Mouse (Mus musculus): ENCODE measurements around the gene Gpr55. TPM values are rescaled to one million over a fixed set of nuclear protein-coding genes. Genes with fewer than 3 reads are reported as not detected.

The Gpr55 gene
- polyA plus RNA-seq, 1 experiment = not detected

- Histone ChIP-seq H3K27ac (replicated peaks; ENCODE audit: low read depth, low read length) (no peak overlapping the region), H3K4me3 (ENCODE audit: insufficient read depth, low read depth, low read length) (no peak overlapping the region), H3K4me1 (ENCODE audit: control insufficient read depth, insufficient read depth, insufficient read length, low read length) (peaks cover 3% of the 10 kb centered on the region; the same call in 1 of the 2 replicates)
Observed at GRCm38 (mm10) chr1:85934560-85934959, 26.2 kb downstream of the Gpr55 start.

- no peak overlapping the region for H3K4me3 ChIP-seq (ENCODE audit: insufficient read depth, low read depth, low read length)
- H3K27ac ChIP-seq (replicated peaks; ENCODE audit: low read depth, low read length) = no peak overlapping the region
- peaks cover 3% of the 10 kb centered on the region; the same call in 1 of the 2 replicates for H3K4me1 ChIP-seq (ENCODE audit: control insufficient read depth, insufficient read depth, insufficient read length, low read length)
Observed at GRCm38 (mm10) chr1:85933631-85934465, 27.0 kb downstream of the Gpr55 start.

GRCm38 (mm10) chr1:85933226-85933625 is 27.6 kb downstream of the Gpr55 start:
- Histone ChIP-seq H3K27ac (replicated peaks; ENCODE audit: low read depth, low read length) (no peak overlapping the region), H3K4me3 (ENCODE audit: insufficient read depth, low read depth, low read length) (no peak overlapping the region), H3K4me1 (ENCODE audit: control insufficient read depth, insufficient read depth, insufficient read length, low read length) (peaks cover 3% of the 10 kb centered on the region; the same call in 1 of the 2 replicates)

GRCm38 (mm10) chr1:85931170-85931569 is 29.6 kb downstream of the Gpr55 start:
- Histone ChIP-seq H3K4me1 (ENCODE audit: control insufficient read depth, insufficient read depth, insufficient read length, low read length) (peaks cover 6% of the 10 kb centered on the region), H3K27ac (replicated peaks; ENCODE audit: low read depth, low read length) (no peak overlapping the region), H3K4me3 (ENCODE audit: insufficient read depth, low read depth, low read length) (no peak overlapping the region)

- H3K27ac ChIP-seq (replicated peaks; ENCODE audit: low read depth, low read length) = no peak overlapping the region
- H3K4me3 ChIP-seq (ENCODE audit: insufficient read depth, low read depth, low read length) = no peak overlapping the region
- H3K4me1 ChIP-seq (ENCODE audit: control insufficient read depth, insufficient read depth, insufficient read length, low read length) = peaks cover 6% of the 10 kb centered on the region
Observed at GRCm38 (mm10) chr1:85929406-85929805, 31.4 kb downstream of the Gpr55 start.

- H3K27ac ChIP-seq (replicated peaks; ENCODE audit: low read depth, low read length) = no peak overlapping the region
- H3K4me3 ChIP-seq (ENCODE audit: insufficient read depth, low read depth, low read length) = no peak overlapping the region
- peaks cover 3% of the 10 kb centered on the region for H3K4me1 ChIP-seq (ENCODE audit: control insufficient read depth, insufficient read depth, insufficient read length, low read length)
Observed at GRCm38 (mm10) chr1:85928688-85929065, 32.1 kb downstream of the Gpr55 start.

- Histone ChIP-seq H3K4me1 (ENCODE audit: control insufficient read depth, insufficient read depth, insufficient read length, low read length) (peaks cover 3% of the 10 kb centered on the region), H3K27ac (replicated peaks; ENCODE audit: low read depth, low read length) (no peak within 1 kb of the TSS), H3K4me3 (ENCODE audit: insufficient read depth, low read depth, low read length) (no peak within 1 kb of the TSS)
Observed at GRCm38 (mm10) chr1:85928057-85928687, 32.6 kb downstream of the Gpr55 start, which contains the start of gene 4933407L21Rik. Gene 4933407L21Rik (plus strand): TSS chr1:85928483.

GRCm38 (mm10) chr1:85925183-85925582 is 35.6 kb downstream of the Gpr55 start:
- H3K4me1 ChIP-seq (ENCODE audit: control insufficient read depth, insufficient read depth, insufficient read length, low read length) = peaks cover 3% of the 10 kb centered on the region
- no peak overlapping the region for H3K27ac ChIP-seq (replicated peaks; ENCODE audit: low read depth, low read length)
- no peak overlapping the region for H3K4me3 ChIP-seq (ENCODE audit: insufficient read depth, low read depth, low read length)

- H3K27ac ChIP-seq (replicated peaks; ENCODE audit: low read depth, low read length) = no peak overlapping the region
- no peak overlapping the region for H3K4me3 ChIP-seq (ENCODE audit: insufficient read depth, low read depth, low read length)
- H3K4me1 ChIP-seq (ENCODE audit: control insufficient read depth, insufficient read depth, insufficient read length, low read length) = peaks cover 3% of the 10 kb centered on the region
Observed at GRCm38 (mm10) chr1:85922865-85923211, 38.0 kb downstream of the Gpr55 start.

- Histone ChIP-seq H3K4me1 (ENCODE audit: control insufficient read depth, insufficient read depth, insufficient read length, low read length) (no peaks in the 10 kb centered on the region; the same call in 1 of the 2 replicates), H3K4me3 (ENCODE audit: insufficient read depth, low read depth, low read length) (no peak overlapping the region), H3K27ac (replicated peaks; ENCODE audit: low read depth, low read length) (no peak overlapping the region)
Observed at GRCm38 (mm10) chr1:85922127-85922864, 38.5 kb downstream of the Gpr55 start.

- no peak overlapping the region for H3K27ac ChIP-seq (replicated peaks; ENCODE audit: low read depth, low read length)
- no peaks in the 10 kb centered on the region; the same call in 1 of the 2 replicates for H3K4me1 ChIP-seq (ENCODE audit: control insufficient read depth, insufficient read depth, insufficient read length, low read length)
- no peak overlapping the region for H3K4me3 ChIP-seq (ENCODE audit: insufficient read depth, low read depth, low read length)
Observed at GRCm38 (mm10) chr1:85921725-85922124, 39.1 kb downstream of the Gpr55 start.

GRCm38 (mm10) chr1:85919621-85920020 is 41.2 kb downstream of the Gpr55 start:
- Histone ChIP-seq H3K4me1 (ENCODE audit: control insufficient read depth, insufficient read depth, insufficient read length, low read length) (no peaks in the 10 kb centered on the region), H3K27ac (replicated peaks; ENCODE audit: low read depth, low read length) (no peak overlapping the region), H3K4me3 (ENCODE audit: insufficient read depth, low read depth, low read length) (no peak overlapping the region)

- no peak overlapping the region for H3K27ac ChIP-seq (replicated peaks; ENCODE audit: low read depth, low read length)
- no peak overlapping the region for H3K4me3 ChIP-seq (ENCODE audit: insufficient read depth, low read depth, low read length)
- no peaks in the 10 kb centered on the region for H3K4me1 ChIP-seq (ENCODE audit: control insufficient read depth, insufficient read depth, insufficient read length, low read length)
Observed at GRCm38 (mm10) chr1:85916830-85917450, 43.9 kb downstream of the Gpr55 start.

GRCm38 (mm10) chr1:85915890-85916289 is 44.9 kb downstream of the Gpr55 start:
- no peaks in the 10 kb centered on the region for H3K4me1 ChIP-seq (ENCODE audit: control insufficient read depth, insufficient read depth, insufficient read length, low read length)
- no peak overlapping the region for H3K4me3 ChIP-seq (ENCODE audit: insufficient read depth, low read depth, low read length)
- H3K27ac ChIP-seq (replicated peaks; ENCODE audit: low read depth, low read length) = no peak overlapping the region
